Mouse (Mus musculus) lung, embryonic 16.5 days (tissue): Measurements from ENCODE around the gene Thap7. TPM values are rescaled to one million over a fixed set of nuclear protein-coding genes. Genes with fewer than 3 reads are reported as not detected.

Experiments
- ATAC-seq: fragments of 200-750 bp; cut with Nextera tagmentation; 2 replicates; pipeline ENCODE4 v1.8.0; 2017; ENCODE audit warnings: low read depth, mild to moderate bottlenecking, moderate library complexity
- H3K27ac ChIP-seq: fragments of 300-500 bp; sonication (generic); 2 replicates; pipeline ENCODE4 v1.5.1; 2014; ENCODE audit warnings: mild to moderate bottlenecking, control low read depth, low read length
- H3K27me3 ChIP-seq: fragments of 300-500 bp; sonication (generic); 2 replicates; pipeline ENCODE4 v1.6.1; 2014; ENCODE audit warnings: low read depth, low read length, mixed read lengths; ENCODE audit not compliant: control insufficient read depth, insufficient read depth
- H3K36me3 ChIP-seq: fragments of 300-500 bp; sonication (generic); 2 replicates; pipeline ENCODE4 v1.6.1; 2014; ENCODE audit warnings: low read length; ENCODE audit not compliant: control insufficient read depth, insufficient read depth
- H3K4me1 ChIP-seq: fragments of 300-500 bp; sonication (generic); replicated peaks from 2 replicates; pipeline ENCODE4 v1.6.1; 2014; ENCODE audit warnings: low read length, mixed read lengths; ENCODE audit not compliant: control insufficient read depth, insufficient read depth
- H3K4me2 ChIP-seq: fragments of 300-500 bp; sonication (generic); 2 replicates; pipeline ENCODE4 v1.6.1; 2014; ENCODE audit warnings: low read depth, low read length, control low read depth
- H3K4me3 ChIP-seq: fragments of 300-500 bp; sonication (generic); 2 replicates; pipeline ENCODE4 v1.5.1; 2014; ENCODE audit warnings: mild to moderate bottlenecking, low read length, control low read depth
- H3K9ac ChIP-seq: fragments of 300-500 bp; sonication (generic); 2 replicates; pipeline ENCODE4 v1.6.1; 2014; ENCODE audit warnings: low read length, control low read depth
- H3K9me3 ChIP-seq: fragments of 300-500 bp; sonication (generic); 2 replicates; pipeline ENCODE4 v1.6.1; 2016; ENCODE audit warnings: low read length; ENCODE audit not compliant: control insufficient read depth
- WGBS: fragments of 180-500 bp; shearing (Covaris S2); extraction: QIAGEN DNeasy Blood & Tissue Kit; methylation state at CpG from one replicate; pipeline ENCODE4 v1.1.7; 2014; 5-methylcytosine and 5-hydroxymethylcytosine counted together
- polyA plus RNA-seq: library from polyadenylated mRNA; unstranded; fragments of >200 nt; fragmentation: Nextera tagmentation; extraction: Ambion mirVana; gene quantifications from 2 replicates; pipeline ENCODE4 v1.2.1, GENCODE M21; 2015

Thap7 gene
- polyA plus RNA-seq, 1 experiment from 2014 or later = 53.0 TPM

DNA sequence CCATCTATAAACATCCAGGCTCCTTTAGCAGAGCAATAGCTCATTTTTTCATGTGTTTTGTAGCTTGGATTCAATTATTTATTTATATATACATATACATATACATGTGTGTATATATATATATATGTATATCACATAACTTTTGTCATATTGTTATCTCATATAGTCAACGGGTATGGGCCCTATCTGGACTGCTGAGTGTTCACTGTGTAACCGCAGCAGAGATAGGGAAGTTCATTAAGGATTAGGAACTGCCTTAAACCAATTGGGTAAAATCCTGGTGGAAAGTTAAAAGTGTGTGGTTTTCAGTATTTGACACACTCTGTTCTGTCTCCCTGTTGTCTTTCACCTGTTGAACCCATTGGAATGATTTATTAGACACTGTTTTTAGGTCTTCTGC is 49.5 kb downstream of the Thap7 start:
- Histone ChIP-seq H3K4me1 (no peaks in the 10 kb centered on the region), H3K4me2 (no peak overlapping the region), H3K27ac (no peak overlapping the region), H3K36me3 (peaks cover 22% of the 10 kb centered on the region), H3K9ac (no peak overlapping the region), H3K27me3 (no peaks in the 10 kb centered on the region), H3K9me3 (no peaks in the 10 kb centered on the region), H3K4me3 (no peak overlapping the region)
- ATAC-seq = no peak
- 70% methylated on average over 2 of the region's 2 CpGs for WGBS

DNA sequence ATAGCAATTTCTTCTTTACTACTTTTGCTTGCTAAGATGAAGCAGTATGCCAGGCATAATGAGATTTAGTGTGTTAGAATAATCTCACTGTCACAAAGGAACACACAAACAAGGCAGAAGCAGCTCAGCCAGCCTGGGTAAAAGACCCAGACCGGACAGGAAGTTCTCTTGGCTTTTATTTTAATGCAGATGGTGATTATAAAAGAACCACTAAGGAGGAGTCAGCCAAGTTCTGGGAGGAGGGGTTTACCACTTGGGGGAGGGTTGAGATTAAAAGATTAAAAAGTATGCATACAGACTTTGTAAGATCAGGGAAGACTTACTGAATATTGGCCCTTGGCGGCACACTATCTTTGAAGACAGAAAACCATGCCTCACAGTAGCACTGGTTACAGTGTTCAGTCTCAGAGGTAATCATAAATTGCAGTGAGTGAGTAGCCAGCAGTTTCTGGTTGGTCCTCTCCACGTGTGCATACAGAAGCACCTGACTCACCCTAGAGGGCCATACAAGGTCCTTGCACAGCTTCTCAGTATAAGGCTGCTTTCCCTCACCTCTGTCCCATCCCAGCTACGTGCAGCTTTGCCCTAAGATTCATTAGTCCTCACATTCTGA is 52.5 kb downstream of the Thap7 start:
- Histone ChIP-seq H3K36me3 (peaks cover 6% of the 10 kb centered on the region; the same call in 1 of the 2 replicates), H3K27me3 (no peaks in the 10 kb centered on the region), H3K4me1 (no peaks in the 10 kb centered on the region), H3K9me3 (no peaks in the 10 kb centered on the region), H3K27ac (no peak overlapping the region), H3K4me2 (no peak overlapping the region), H3K9ac (no peak overlapping the region), H3K4me3 (no peak overlapping the region)
- 71% methylated on average over 4 of the region's 4 CpGs for WGBS
- ATAC-seq = no peak

Other genes starting within 250 kb of the Thap7 start
- 0.70 and 3.3 TPM in 2 replicates for gene Serpind1, start 199.8 kb downstream of the Thap7 start, polyA plus RNA-seq
- gene Snap29, start 125.2 kb downstream of the Thap7 start, polyA plus RNA-seq = 15.1 and 15.3 TPM in 2 replicates
- 26.6 and 28.0 TPM in 2 replicates for gene Pi4ka, start 124.8 kb downstream of the Thap7 start, polyA plus RNA-seq
- 56.7 and 60.4 TPM in 2 replicates for gene Crkl, start 79.1 kb downstream of the Thap7 start, polyA plus RNA-seq
- 4.1 and 6.5 TPM in 2 replicates for gene Aifm3, start 41.5 kb downstream of the Thap7 start, polyA plus RNA-seq
- gene Lztr1, start 22.4 kb downstream of the Thap7 start, polyA plus RNA-seq = 75.6 and 85.6 TPM in 2 replicates
- gene Lrrc74b, start 30.1 kb upstream of the Thap7 start, polyA plus RNA-seq = 3.0 and 4.8 TPM in 2 replicates
- 1.3 and 1.5 TPM in 2 replicates for gene P2rx6, start 30.7 kb upstream of the Thap7 start, polyA plus RNA-seq
- 10.8 and 13.2 TPM in 2 replicates for gene Slc7a4, start 52.1 kb upstream of the Thap7 start, polyA plus RNA-seq
- 33.2 and 34.3 TPM in 2 replicates for gene Smpd4, start 88.2 kb upstream of the Thap7 start, polyA plus RNA-seq
- gene Ccdc74a, start 115.3 kb upstream of the Thap7 start, polyA plus RNA-seq = 8.8 and 9.1 TPM in 2 replicates
- gene Med15, start 201.8 kb upstream of the Thap7 start, polyA plus RNA-seq = 46.0 and 47.1 TPM in 2 replicates
- 59.0 and 62.8 TPM in 2 replicates for gene Klhl22, start 228.5 kb upstream of the Thap7 start, polyA plus RNA-seq